Mouse (Mus musculus) megakaryocyte, embryonic 14.5 days (primary cell): ENCODE measurements at regions not wholly inside any gene's neighbourhood (a gene's known extent, or its start where the extent isn't known, plus 50 kb on each side); places are given as distances from the start of the nearest gene placed in this dataset.

Source experiments
- H3K27me3 ChIP-seq: replicated peaks from 2 replicates; pipeline ENCODE3; 2012; ENCODE audit warnings: inconsistent platforms
- H3K36me3 ChIP-seq: replicated peaks from 2 replicates; pipeline ENCODE3; 2012; ENCODE audit warnings: low read length, inconsistent platforms, mixed read lengths
- H3K4me1 ChIP-seq: 2 replicates; pipeline ENCODE4 v1.6.1; 2012; ENCODE audit warnings: inconsistent platforms
- H3K4me3 ChIP-seq: replicated peaks from 2 replicates; pipeline ENCODE3; 2012; ENCODE audit warnings: moderate library complexity, mild to moderate bottlenecking, inconsistent platforms
- H3K9me3 ChIP-seq: 2 replicates; pipeline ENCODE4 v1.6.1; 2012; ENCODE audit warnings: inconsistent platforms
- FLI1 ChIP-seq: IDR thresholded peaks from 2 replicates; pipeline ENCODE4 v1.6.1; 2012; ENCODE audit warnings: low read length, inconsistent platforms, mixed read lengths
- GATA1 ChIP-seq: IDR thresholded peaks from 3 replicates; pipeline ENCODE4 v1.6.1; 2012; ENCODE audit warnings: mixed read lengths, low read length, inconsistent platforms, borderline replicate concordance

DNA sequence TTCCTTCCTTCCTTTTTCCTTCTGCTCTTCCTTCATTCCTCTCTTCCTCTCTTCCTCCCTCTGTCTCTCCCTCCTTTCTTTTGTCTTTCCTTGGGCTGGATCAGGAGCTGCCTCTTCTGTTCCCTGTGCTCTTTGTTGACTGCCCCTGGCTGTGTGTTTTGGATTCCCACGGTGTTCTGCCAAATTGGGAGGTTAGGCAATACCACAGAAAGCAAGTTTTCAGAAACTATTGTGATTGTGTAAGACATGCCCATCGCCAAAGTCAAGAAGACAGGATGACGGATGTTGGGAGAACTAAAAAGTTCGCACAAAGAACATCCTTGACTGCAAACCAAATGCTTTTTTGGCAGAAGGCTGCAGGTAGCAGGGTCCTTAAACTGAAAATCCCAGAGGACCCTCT is 165.6 kb upstream of the Atp5g3 start:
- no peak for TF ChIP-seq FLI1
- TF ChIP-seq GATA1 = no peak

DNA sequence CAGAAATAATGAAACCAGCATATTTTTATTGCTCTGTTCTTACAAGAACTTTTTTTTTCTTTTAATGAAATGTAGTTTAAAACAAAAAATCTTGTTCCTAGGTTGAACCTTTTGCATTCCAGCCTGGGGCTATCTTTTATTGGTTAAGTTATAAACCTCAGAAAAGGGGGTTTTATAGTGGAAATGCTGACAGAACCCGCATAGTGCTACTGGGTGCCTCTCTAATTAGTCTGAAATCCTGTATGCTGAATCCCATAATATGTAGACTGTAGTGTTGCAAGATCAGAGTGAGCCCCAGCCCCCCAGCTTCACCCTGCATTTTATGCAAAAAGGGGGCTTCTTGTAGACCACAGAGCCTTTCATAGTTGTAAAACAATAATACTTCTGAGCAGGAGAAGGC is 164.4 kb upstream of the Atp5g3 start:
- Histone ChIP-seq H3K4me3 (no peak overlapping the region), H3K4me1 (no peaks in the 10 kb centered on the region), H3K36me3 (no peaks in the 10 kb centered on the region), H3K9me3 (no peaks in the 10 kb centered on the region), H3K27me3 (no peaks in the 10 kb centered on the region)
- no peak for TF ChIP-seq GATA1
- no peak for TF ChIP-seq FLI1

More for the DNA sequence above, 165.6 kb upstream of the Atp5g3 start:
- no peaks in the 10 kb centered on the region for H3K36me3 ChIP-seq
- H3K27me3 ChIP-seq = no peaks in the 10 kb centered on the region
- no peaks in the 10 kb centered on the region for H3K4me1 ChIP-seq
- no peaks in the 10 kb centered on the region for H3K9me3 ChIP-seq
- H3K4me3 ChIP-seq = no peak overlapping the region

GRCm38 (mm10) chr2:74073396-74073795 is 162.3 kb upstream of the Atp5g3 start:
- Histone ChIP-seq H3K9me3 (no peaks in the 10 kb centered on the region), H3K27me3 (no peaks in the 10 kb centered on the region), H3K36me3 (no peaks in the 10 kb centered on the region), H3K4me1 (no peaks in the 10 kb centered on the region), H3K4me3 (no peak overlapping the region)
- TF ChIP-seq GATA1 (no peak), FLI1 (no peak)

DNA sequence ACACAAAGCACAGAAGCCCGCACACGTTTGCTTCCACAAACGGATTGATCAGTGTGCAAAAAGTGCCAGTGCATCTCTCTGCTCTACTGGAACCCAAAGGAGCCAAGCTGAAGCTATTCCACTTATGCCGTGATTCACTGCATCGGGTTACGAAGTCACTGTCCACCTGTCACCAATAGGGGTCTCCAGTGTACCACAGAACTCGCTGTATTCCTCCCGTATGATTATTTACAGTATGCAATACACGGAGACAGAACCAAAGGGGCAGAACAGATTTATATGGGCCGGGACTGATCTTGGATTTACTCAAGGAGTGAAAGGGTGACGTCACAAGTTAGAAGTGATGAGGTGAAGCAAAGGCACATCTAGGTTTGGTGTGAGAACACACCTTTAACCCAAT is 155.5 kb upstream of the Atp5g3 start:
- no peaks in the 10 kb centered on the region for H3K4me1 ChIP-seq
- peaks cover 9% of the 10 kb centered on the region for H3K27me3 ChIP-seq
- TF ChIP-seq GATA1 (no peak), FLI1 (no peak)
- H3K4me3 ChIP-seq = no peak overlapping the region
- no peaks in the 10 kb centered on the region for H3K9me3 ChIP-seq
- no peaks in the 10 kb centered on the region for H3K36me3 ChIP-seq

DNA sequence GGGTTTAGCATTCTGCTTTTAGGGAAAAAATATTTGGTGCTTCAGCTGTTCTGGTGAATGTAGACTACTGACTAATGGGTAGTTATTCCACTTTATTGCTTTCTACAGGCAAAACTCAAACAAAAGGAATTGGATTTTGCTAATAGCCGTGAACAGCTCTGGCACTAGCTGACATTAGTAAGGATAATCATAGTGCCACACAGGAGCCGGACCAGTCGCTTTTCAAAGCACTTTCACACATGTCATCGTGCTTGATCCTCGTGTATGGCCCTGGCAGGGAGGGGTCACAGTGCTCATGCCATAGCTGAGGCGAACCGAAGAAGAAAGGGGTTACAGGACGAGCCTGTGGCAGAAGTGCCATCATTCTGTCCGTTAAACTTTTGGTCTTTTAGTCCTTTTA is 153.2 kb upstream of the Atp5g3 start:
- H3K27me3 ChIP-seq = peaks cover 12% of the 10 kb centered on the region
- no peaks in the 10 kb centered on the region for H3K9me3 ChIP-seq
- no peaks in the 10 kb centered on the region for H3K4me1 ChIP-seq
- H3K36me3 ChIP-seq = no peaks in the 10 kb centered on the region
- no peak overlapping the region for H3K4me3 ChIP-seq
- TF ChIP-seq FLI1 = no peak
- TF ChIP-seq GATA1 = no peak

- H3K9me3 ChIP-seq = no peaks in the 10 kb centered on the region
- H3K27me3 ChIP-seq = peaks cover 12% of the 10 kb centered on the region
- no peaks in the 10 kb centered on the region for H3K36me3 ChIP-seq
- H3K4me1 ChIP-seq = no peaks in the 10 kb centered on the region
- no peak for TF ChIP-seq FLI1
- no peak overlapping the region for H3K4me3 ChIP-seq
Measured at GRCm38 (mm10) chr2:74063777-74064176, 152.7 kb upstream of the Atp5g3 start.

DNA sequence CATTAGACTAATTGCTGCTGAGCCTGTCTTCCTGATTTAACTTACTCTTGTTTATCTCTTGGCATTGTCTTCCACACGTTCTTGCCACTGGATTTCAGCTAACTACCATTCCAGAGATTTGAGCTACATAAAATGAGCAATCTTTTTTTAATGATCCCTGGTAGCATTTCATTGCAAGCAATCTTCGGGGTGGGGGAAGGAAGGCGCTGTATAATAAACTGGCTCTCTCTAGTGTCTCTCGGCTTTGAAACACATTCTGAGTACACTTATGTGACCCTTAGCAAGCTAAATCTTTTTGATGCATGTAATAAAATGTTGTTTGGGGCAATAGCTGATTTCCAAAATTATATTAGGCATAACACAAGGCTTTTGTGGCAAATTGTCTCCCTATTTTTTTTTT is 152.2 kb upstream of the Atp5g3 start:
- H3K36me3 ChIP-seq = no peaks in the 10 kb centered on the region
- no peak overlapping the region for H3K4me3 ChIP-seq

DNA sequence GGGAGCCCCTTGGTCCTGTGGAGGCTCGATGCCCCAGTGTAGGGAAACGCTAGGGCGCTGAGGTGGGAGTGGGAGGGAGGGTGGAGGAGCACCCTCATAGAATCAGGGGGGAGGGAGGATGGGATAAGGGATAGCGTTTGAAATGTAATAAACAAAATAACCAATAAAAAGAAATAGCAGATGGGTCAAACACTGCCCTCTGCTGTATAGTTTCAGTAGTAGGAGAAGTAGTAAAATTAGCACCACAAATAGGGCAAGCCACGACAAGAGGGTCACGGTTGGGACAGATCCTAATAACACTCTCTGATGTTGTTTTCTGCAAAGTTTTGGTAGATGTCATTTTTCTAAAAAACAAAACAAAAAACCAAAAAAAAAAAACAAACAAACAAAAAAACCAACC is 131.3 kb upstream of the Atp5g3 start:
- Histone ChIP-seq H3K4me3 (no peak overlapping the region), H3K9me3 (no peaks in the 10 kb centered on the region), H3K4me1 (no peaks in the 10 kb centered on the region), H3K27me3 (peaks cover 2% of the 10 kb centered on the region), H3K36me3 (no peaks in the 10 kb centered on the region)
- TF ChIP-seq FLI1 = no peak
- no peak for TF ChIP-seq GATA1

More for the DNA sequence above, 152.2 kb upstream of the Atp5g3 start:
- no peak for TF ChIP-seq GATA1
- no peak for TF ChIP-seq FLI1
- no peaks in the 10 kb centered on the region for H3K4me1 ChIP-seq
- no peaks in the 10 kb centered on the region for H3K9me3 ChIP-seq
- H3K27me3 ChIP-seq = peaks cover 12% of the 10 kb centered on the region

- Histone ChIP-seq H3K9me3 (no peaks in the 10 kb centered on the region), H3K4me3 (no peak overlapping the region)
- TF ChIP-seq FLI1 (no peak), GATA1 (no peak)
Measured at GRCm38 (mm10) chr2:74039580-74039979, 128.5 kb upstream of the Atp5g3 start.

DNA sequence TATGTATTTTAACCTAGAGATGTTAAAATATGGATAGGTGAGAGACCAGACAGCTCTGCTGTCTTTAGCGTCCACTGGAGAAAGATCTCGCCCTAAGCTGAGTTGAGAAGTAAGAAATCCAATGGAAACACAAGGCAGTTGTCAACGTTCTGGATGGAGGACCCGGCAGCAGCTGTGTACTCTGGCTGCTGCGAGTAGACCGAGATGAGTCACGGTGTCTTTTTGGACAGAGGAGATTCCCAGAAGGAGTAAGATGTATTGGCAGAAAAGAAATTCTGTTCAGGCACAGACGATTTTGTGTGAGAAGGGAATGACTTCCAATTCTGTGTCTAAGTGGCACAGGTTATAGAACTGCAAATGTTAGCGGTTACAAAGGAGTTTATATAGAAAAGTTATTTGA is 124.9 kb upstream of the Atp5g3 start:
- H3K36me3 ChIP-seq = no peaks in the 10 kb centered on the region
- no peak overlapping the region for H3K4me3 ChIP-seq
- H3K4me1 ChIP-seq = no peaks in the 10 kb centered on the region
- H3K27me3 ChIP-seq = no peaks in the 10 kb centered on the region
- H3K9me3 ChIP-seq = no peaks in the 10 kb centered on the region
- TF ChIP-seq FLI1 (no peak), GATA1 (no peak)

More at GRCm38 (mm10) chr2:74039580-74039979, 128.5 kb upstream of the Atp5g3 start:
- Histone ChIP-seq H3K36me3 (no peaks in the 10 kb centered on the region), H3K4me1 (no peaks in the 10 kb centered on the region), H3K27me3 (peaks cover under 1% of the 10 kb centered on the region)
